Mouse (Mus musculus): ENCODE measurements around the gene Tsen34. TPM values are rescaled to one million over a fixed set of nuclear protein-coding genes. Genes with fewer than 3 reads are reported as not detected.
"Not testable (repeated sequence)": the region's sequence is repeated elsewhere in the genome, so short reads cannot be mapped to it uniquely, and the experiment has no call there.

The Tsen34 gene
- polyA plus RNA-seq, 1 experiment from 2014 or later, result 253 TPM

DNA sequence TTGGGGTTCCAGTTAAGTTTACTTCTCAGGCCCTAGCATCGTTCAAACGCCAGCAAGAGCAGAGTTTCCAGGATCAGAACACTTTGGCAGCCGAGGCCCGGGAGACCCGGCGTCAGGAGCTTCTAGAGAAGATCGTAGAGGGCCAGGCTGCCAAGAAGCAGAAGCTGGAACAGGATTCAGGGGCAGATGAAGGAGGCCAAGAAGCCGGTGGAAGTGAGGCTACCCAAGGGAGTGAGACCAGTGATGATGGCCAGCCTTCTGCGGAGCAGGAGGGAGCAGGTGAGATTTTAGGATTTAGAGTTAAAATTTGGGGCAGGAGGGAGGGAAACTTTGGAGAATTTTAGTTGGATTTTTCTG, 2.3 kb downstream of the Tsen34 start:
- H3K4me3 ChIP-seq (ENCODE audit: low read depth, low read length), result peak overlapping the region; percentile 79
- not testable (repeated sequence) for DNase-seq (ENCODE audit: low spot score); ATAC-seq (replicated peaks; ENCODE audit: low FRiP score, low TSS enrichment, low read depth); H3K9me3 ChIP-seq (ENCODE audit: control insufficient read depth, low read length); H3K27me3 ChIP-seq (replicated peaks; ENCODE audit: control insufficient read depth, insufficient read depth, low read length)
- H3K4me1 ChIP-seq (replicated peaks; ENCODE audit: control insufficient read depth, insufficient read depth, low read length), result peaks cover 12% of the 10 kb centered on the region
- H3K4me2 ChIP-seq (ENCODE audit: low read length), result peak overlapping the region; percentile 77
- WGBS, result 6% methylated on average over 9 of the region's 9 CpGs
- peak overlapping the region; percentile 84 for H3K9ac ChIP-seq (ENCODE audit: low read length)
- H3K27ac ChIP-seq (ENCODE audit: low read depth), result peak overlapping the region; percentile 97
- H3K36me3 ChIP-seq (ENCODE audit: control insufficient read depth, insufficient read depth, low read length), result peaks cover 51% of the 10 kb centered on the region

DNA sequence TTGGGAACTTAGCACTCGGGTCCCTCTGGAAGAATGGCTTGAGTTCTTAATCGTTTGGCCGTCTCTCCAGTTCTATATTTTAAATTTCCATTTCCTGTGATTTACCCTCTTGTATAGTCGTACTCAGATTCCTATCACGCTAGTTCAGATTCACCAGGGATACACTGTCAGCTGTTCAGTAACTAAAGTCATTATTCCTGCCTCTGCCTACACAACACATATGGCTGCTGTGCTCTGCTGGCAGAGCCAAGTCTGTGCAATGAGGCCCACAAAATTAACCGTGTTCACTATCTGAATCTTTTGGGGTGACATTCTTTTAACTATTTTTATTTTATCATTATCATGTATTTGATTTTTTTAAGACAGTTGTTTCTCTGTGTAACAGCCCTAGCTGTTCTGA, 5.8 kb downstream of the Tsen34 start:
- Histone ChIP-seq H3K9ac (ENCODE audit: low read length) (no peak overlapping the region), H3K4me1 (replicated peaks; ENCODE audit: control insufficient read depth, insufficient read depth, low read length) (peaks cover 7% of the 10 kb centered on the region; the same call in 1 of the 2 replicates), H3K27me3 (replicated peaks; ENCODE audit: control insufficient read depth, insufficient read depth, low read length) (no peaks in the 10 kb centered on the region), H3K27ac (ENCODE audit: low read depth) (no peak overlapping the region), H3K9me3 (ENCODE audit: control insufficient read depth, low read length) (no peaks in the 10 kb centered on the region), H3K4me2 (ENCODE audit: low read length) (no peak overlapping the region), H3K4me3 (ENCODE audit: low read depth, low read length) (no peak overlapping the region), H3K36me3 (ENCODE audit: control insufficient read depth, insufficient read depth, low read length) (peaks cover 59% of the 10 kb centered on the region)
- DNase-seq (ENCODE audit: low spot score) (no peak), ATAC-seq (replicated peaks; ENCODE audit: low FRiP score, low TSS enrichment, low read depth) (no peak)
- WGBS, result 96% methylated on average over 6 of the region's 6 CpGs

DNA sequence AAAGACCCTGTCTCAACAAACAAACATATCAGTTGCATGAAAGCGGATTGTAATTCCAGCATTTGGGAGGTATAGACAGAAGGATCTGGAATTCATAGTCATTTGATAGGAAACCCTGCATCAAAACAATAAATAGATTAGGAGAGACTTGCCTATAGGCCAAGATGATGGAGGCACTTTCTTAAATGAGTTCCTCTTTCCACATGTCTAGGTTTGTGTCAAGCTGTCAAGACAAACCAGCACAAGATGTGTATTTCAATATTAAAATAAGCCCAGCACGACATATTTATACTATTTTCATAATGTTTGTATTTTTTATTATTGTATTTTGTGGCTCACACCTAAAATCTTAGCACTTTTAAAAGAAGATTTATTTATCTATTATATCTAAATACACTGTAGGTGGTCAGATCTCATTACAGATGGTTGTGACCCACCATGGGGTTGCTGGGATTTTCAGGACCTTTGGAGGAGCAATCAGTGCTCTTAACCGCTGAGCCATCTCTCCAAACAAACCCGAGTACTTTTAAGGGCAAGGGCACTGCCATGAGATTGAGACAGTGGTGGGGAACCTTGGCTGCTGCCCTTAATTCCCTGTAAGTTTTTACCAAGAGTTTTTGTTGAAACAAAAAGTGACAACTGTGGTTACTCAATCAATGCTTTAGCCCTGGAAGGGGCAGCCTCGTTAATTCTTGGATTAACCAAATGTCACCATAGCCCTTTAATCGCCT, 10.7 kb downstream of the Tsen34 start:
- Histone ChIP-seq H3K4me2 (ENCODE audit: low read length) (peak overlapping the region; percentile 96), H3K4me3 (ENCODE audit: low read depth, low read length) (peak overlapping the region; percentile 93), H3K36me3 (ENCODE audit: control insufficient read depth, insufficient read depth, low read length) (peaks cover 63% of the 10 kb centered on the region), H3K27me3 (replicated peaks; ENCODE audit: control insufficient read depth, insufficient read depth, low read length) (no peaks in the 10 kb centered on the region), H3K4me1 (replicated peaks; ENCODE audit: control insufficient read depth, insufficient read depth, low read length) (peaks cover 12% of the 10 kb centered on the region; the same call in 1 of the 2 replicates), H3K9ac (ENCODE audit: low read length) (peak overlapping the region; percentile 96), H3K9me3 (ENCODE audit: control insufficient read depth, low read length) (no peaks in the 10 kb centered on the region), H3K27ac (ENCODE audit: low read depth) (peak overlapping the region; percentile 95)
- ATAC-seq (replicated peaks; ENCODE audit: low FRiP score, low TSS enrichment, low read depth), result peak; percentile 42
- no peak for DNase-seq (ENCODE audit: low spot score)
- WGBS, result 21% methylated on average over 6 of the region's 6 CpGs

DNA sequence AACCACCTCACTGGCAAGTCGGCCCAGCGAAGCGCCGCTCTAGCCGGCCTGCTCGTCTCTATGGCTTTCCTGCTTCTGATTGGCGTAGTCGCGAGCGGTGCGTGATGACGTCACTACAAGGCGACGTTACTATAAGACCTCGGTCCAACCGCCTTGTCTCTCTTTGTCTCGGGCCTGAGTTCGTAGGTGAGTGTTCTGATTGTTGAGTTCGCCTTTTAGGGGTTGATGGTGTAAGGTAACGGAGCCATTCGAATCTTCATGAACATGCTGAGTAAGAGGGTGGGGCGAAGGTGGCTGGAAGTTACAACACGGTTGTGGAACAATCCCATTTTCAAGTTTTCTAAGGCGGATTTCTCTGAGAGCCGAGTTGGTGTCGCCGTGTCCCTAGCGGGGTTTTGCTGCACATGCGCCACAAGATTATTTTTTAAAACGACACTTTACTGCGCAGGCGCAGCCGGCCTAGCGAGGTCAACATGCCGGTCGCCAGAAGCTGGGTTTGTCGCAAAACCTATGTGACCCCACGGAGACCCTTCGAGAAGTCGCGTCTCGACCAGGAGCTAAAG, 11.3 kb downstream of the Tsen34 start, which contains the start of gene Rps9:
Gene Rps9 (plus strand): TSS at position 115 of the 563 bp plus-strand sequence.
- H3K4me2 ChIP-seq (ENCODE audit: low read length), result peak within 1 kb of the TSS; percentile 96
- no peaks in the 10 kb centered on the region for H3K9me3 ChIP-seq (ENCODE audit: control insufficient read depth, low read length)
- DNase-seq (ENCODE audit: low spot score) (peak; percentile 98), ATAC-seq (replicated peaks; ENCODE audit: low FRiP score, low TSS enrichment, low read depth) (peak; percentile 92)
- WGBS, result 3% methylated on average over 42 of the region's 42 CpGs
- peak within 1 kb of the TSS; percentile 96 for H3K9ac ChIP-seq (ENCODE audit: low read length)
- H3K27ac ChIP-seq (ENCODE audit: low read depth), result peak within 1 kb of the TSS; percentile 95
- H3K4me3 ChIP-seq (ENCODE audit: low read depth, low read length), result peak within 1 kb of the TSS; percentile 93
- H3K27me3 ChIP-seq (replicated peaks; ENCODE audit: control insufficient read depth, insufficient read depth, low read length), result no peaks in the 10 kb centered on the region
- H3K36me3 ChIP-seq (ENCODE audit: control insufficient read depth, insufficient read depth, low read length), result peaks cover 58% of the 10 kb centered on the region
- peaks cover 12% of the 10 kb centered on the region; the same call in 1 of the 2 replicates for H3K4me1 ChIP-seq (replicated peaks; ENCODE audit: control insufficient read depth, insufficient read depth, low read length)

DNA sequence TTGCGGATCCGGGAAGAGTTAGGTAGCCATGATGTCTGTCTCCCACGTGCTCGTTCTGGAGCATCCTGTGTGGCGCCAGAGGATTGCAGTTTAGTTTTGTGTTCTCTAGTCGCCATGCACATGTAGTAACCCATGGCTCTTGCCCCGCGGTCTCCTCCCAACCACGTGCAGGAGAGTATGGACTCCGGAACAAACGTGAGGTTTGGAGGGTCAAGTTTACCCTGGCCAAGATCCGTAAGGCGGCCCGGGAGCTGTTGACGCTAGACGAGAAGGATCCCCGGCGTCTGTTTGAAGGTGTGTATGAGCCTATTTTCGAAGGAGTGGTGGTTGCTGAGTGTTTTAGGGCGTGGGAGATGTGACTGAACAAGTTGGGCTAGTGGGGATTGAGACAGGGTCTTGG, 11.8 kb downstream of the Tsen34 start:
- Histone ChIP-seq H3K36me3 (ENCODE audit: control insufficient read depth, insufficient read depth, low read length) (peaks cover 53% of the 10 kb centered on the region), H3K4me1 (replicated peaks; ENCODE audit: control insufficient read depth, insufficient read depth, low read length) (peaks cover 12% of the 10 kb centered on the region; the same call in 1 of the 2 replicates), H3K4me3 (ENCODE audit: low read depth, low read length) (peak overlapping the region; percentile 93), H3K27ac (ENCODE audit: low read depth) (peak overlapping the region; percentile 95), H3K4me2 (ENCODE audit: low read length) (peak overlapping the region; percentile 96), H3K27me3 (replicated peaks; ENCODE audit: control insufficient read depth, insufficient read depth, low read length) (no peaks in the 10 kb centered on the region), H3K9ac (ENCODE audit: low read length) (peak overlapping the region; percentile 96), H3K9me3 (ENCODE audit: control insufficient read depth, low read length) (no peaks in the 10 kb centered on the region)
- WGBS, result under 1% methylated on average over 20 of the region's 20 CpGs
- ATAC-seq (replicated peaks; ENCODE audit: low FRiP score, low TSS enrichment, low read depth) (peak; percentile 28), DNase-seq (ENCODE audit: low spot score) (no peak)

DNA sequence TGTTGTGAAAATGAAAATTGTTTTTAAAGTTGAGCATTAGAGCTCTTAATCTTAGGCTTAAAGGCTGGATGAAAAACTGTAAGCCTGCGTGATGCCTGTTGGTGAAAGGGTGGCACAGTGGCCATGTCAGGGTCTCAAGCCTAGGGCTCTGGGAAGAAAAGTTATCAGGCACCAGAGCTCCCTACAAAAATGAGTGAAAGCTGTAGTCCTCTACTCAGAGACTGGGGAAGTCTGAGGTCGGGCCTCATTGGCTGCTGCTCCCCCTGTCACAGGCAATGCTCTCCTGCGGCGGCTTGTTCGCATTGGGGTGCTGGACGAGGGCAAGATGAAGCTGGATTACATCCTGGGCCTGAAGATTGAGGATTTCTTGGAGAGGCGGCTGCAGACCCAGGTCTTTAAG, 12.8 kb downstream of the Tsen34 start:
- not testable (repeated sequence) for DNase-seq (ENCODE audit: low spot score); ATAC-seq (replicated peaks; ENCODE audit: low FRiP score, low TSS enrichment, low read depth); H3K27me3 ChIP-seq (replicated peaks; ENCODE audit: control insufficient read depth, insufficient read depth, low read length); H3K9me3 ChIP-seq (ENCODE audit: control insufficient read depth, low read length)
- H3K27ac ChIP-seq (ENCODE audit: low read depth), result peak overlapping the region; percentile 95
- peaks cover 12% of the 10 kb centered on the region; the same call in 1 of the 2 replicates for H3K4me1 ChIP-seq (replicated peaks; ENCODE audit: control insufficient read depth, insufficient read depth, low read length)
- H3K9ac ChIP-seq (ENCODE audit: low read length), result peak overlapping the region; percentile 96
- peak overlapping the region; percentile 93 for H3K4me3 ChIP-seq (ENCODE audit: low read depth, low read length)
- H3K36me3 ChIP-seq (ENCODE audit: control insufficient read depth, insufficient read depth, low read length), result peaks cover 43% of the 10 kb centered on the region
- 6% methylated on average over 6 of the region's 7 CpGs for WGBS
- peak overlapping the region; percentile 96 for H3K4me2 ChIP-seq (ENCODE audit: low read length)

DNA sequence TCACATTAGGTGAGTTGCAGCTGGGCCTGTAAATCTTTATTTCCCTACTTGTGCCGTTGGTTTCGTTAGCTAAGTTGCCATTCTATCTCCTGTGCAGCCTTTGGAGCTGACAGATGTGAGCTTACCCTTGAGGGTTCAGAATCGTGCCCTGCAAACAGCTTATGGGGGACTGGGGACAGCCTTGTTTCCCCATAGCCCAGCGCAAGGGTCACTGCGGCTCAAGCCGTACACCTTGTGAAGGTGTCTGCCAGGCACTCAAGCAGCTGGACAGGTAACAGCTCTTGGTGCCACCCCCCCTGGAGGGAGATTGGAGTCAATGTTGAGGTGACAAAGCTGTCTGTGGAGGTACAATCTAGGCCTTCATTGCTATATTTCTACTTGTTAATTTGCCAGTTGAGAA, 13.2 kb downstream of the Tsen34 start:
- H3K4me2 ChIP-seq (ENCODE audit: low read length), result peak overlapping the region; percentile 96
- WGBS, result 28% methylated on average over 6 of the region's 6 CpGs
- DNase-seq (ENCODE audit: low spot score), result peak; percentile 56
- 0 out of 2 replicates have a peak overlapping the region, but pooled peaks have one; percentile 7 for H3K27ac ChIP-seq (ENCODE audit: low read depth)
- H3K9me3 ChIP-seq (ENCODE audit: control insufficient read depth, low read length), result no peaks in the 10 kb centered on the region
- H3K36me3 ChIP-seq (ENCODE audit: control insufficient read depth, insufficient read depth, low read length), result peaks cover 39% of the 10 kb centered on the region
- peak overlapping the region; percentile 93 for H3K4me3 ChIP-seq (ENCODE audit: low read depth, low read length)
- H3K4me1 ChIP-seq (replicated peaks; ENCODE audit: control insufficient read depth, insufficient read depth, low read length), result peaks cover 12% of the 10 kb centered on the region; the same call in 1 of the 2 replicates
- H3K9ac ChIP-seq (ENCODE audit: low read length), result peak overlapping the region; percentile 96
- no peaks in the 10 kb centered on the region for H3K27me3 ChIP-seq (replicated peaks; ENCODE audit: control insufficient read depth, insufficient read depth, low read length)
- ATAC-seq (replicated peaks; ENCODE audit: low FRiP score, low TSS enrichment, low read depth), result no peak

DNA sequence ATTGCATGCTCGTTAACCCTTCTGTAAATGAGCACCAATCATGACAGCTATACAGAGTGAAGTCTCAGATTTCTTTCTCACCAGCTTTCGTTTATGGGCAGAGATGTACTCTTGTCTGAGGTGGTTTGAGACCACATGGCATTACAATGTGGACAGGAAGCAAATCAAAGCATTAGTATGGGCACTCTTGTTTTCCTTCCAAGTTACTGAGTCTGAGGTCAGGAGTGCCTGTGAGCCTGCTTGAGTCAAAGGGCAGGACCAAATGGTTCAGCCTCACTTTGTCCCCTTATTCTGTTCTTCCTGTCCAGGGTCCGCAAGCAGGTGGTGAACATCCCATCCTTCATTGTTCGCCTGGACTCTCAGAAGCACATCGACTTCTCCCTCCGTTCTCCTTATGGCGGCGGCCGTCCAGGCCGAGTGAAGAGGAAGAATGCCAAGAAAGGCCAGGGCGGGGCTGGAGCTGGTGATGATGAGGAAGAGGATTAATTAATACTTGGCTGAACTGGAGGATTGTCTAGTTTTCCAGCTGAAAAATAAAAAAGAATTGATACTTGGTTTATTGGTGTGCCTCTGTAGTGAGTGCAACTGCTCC, 13.8 kb downstream of the Tsen34 start:
- peak overlapping the region; percentile 93 for H3K4me3 ChIP-seq (ENCODE audit: low read depth, low read length)
- WGBS, result 58% methylated on average over 11 of the region's 11 CpGs
- no peak for ATAC-seq (replicated peaks; ENCODE audit: low FRiP score, low TSS enrichment, low read depth)
- no peaks in the 10 kb centered on the region for H3K9me3 ChIP-seq (ENCODE audit: control insufficient read depth, low read length)
- H3K4me2 ChIP-seq (ENCODE audit: low read length), result peak overlapping the region; percentile 96
- peaks cover 12% of the 10 kb centered on the region; the same call in 1 of the 2 replicates for H3K4me1 ChIP-seq (replicated peaks; ENCODE audit: control insufficient read depth, insufficient read depth, low read length)
- no peaks in the 10 kb centered on the region for H3K27me3 ChIP-seq (replicated peaks; ENCODE audit: control insufficient read depth, insufficient read depth, low read length)
- H3K9ac ChIP-seq (ENCODE audit: low read length), result peak overlapping the region; percentile 96
- DNase-seq (ENCODE audit: low spot score), result no peak
- peaks cover 34% of the 10 kb centered on the region for H3K36me3 ChIP-seq (ENCODE audit: control insufficient read depth, insufficient read depth, low read length)
- 0 out of 2 replicates have a peak overlapping the region, but pooled peaks have one; percentile 7 for H3K27ac ChIP-seq (ENCODE audit: low read depth)

All from intestine, embryonic 14.5 days (tissue).